Mouse (Mus musculus): ENCODE measurements around the gene Selenos.
"Not testable (repeated sequence)": the region's sequence is repeated elsewhere in the genome, so short reads cannot be mapped to it uniquely, and the experiment has no call there.

Gene Selenos

GRCm38 (mm10) chr7:66079364-66080230, at the start of gene Selenos:
Selenos (plus strand) TSS chr7:66079649.
- no peak for DNase-seq (ENCODE audit: extremely low read depth, low read depth, low spot score)

GRCm38 (mm10) chr7:66036809-66037208, 42.6 kb upstream of the Selenos start:
- DNase-seq (ENCODE audit: extremely low read depth, low read depth, low spot score): no peak

GRCm38 (mm10) chr7:66038261-66038660, 41.2 kb upstream of the Selenos start:
- DNase-seq (ENCODE audit: extremely low read depth, low read depth, low spot score): no peak

GRCm38 (mm10) chr7:66038730-66039129, 40.7 kb upstream of the Selenos start:
- DNase-seq (ENCODE audit: extremely low read depth, low read depth, low spot score): no peak

GRCm38 (mm10) chr7:66040026-66040814, 39.2 kb upstream of the Selenos start:
- DNase-seq (ENCODE audit: extremely low read depth, low read depth, low spot score): no peak

- DNase-seq (ENCODE audit: extremely low read depth, low read depth, low spot score): no peak
Observed at GRCm38 (mm10) chr7:66043552-66044459, 35.6 kb upstream of the Selenos start, which contains the start of gene Gm45213. Gm45213 (plus strand) TSS chr7:66043602.

GRCm38 (mm10) chr7:66044617-66045016, 34.8 kb upstream of the Selenos start:
- no peak for DNase-seq (ENCODE audit: extremely low read depth, low read depth, low spot score)

GRCm38 (mm10) chr7:66046921-66047918, 32.2 kb upstream of the Selenos start:
- DNase-seq (ENCODE audit: extremely low read depth, low read depth, low spot score): no peak

GRCm38 (mm10) chr7:66047975-66048374, 31.5 kb upstream of the Selenos start:
- DNase-seq (ENCODE audit: extremely low read depth, low read depth, low spot score): no peak

GRCm38 (mm10) chr7:66048446-66049230, 30.8 kb upstream of the Selenos start:
- no peak for DNase-seq (ENCODE audit: extremely low read depth, low read depth, low spot score)

GRCm38 (mm10) chr7:66053946-66054483, 25.4 kb upstream of the Selenos start:
- DNase-seq (ENCODE audit: extremely low read depth, low read depth, low spot score): no peak

GRCm38 (mm10) chr7:66055356-66055755, 24.1 kb upstream of the Selenos start:
- not testable (repeated sequence) for DNase-seq (ENCODE audit: extremely low read depth, low read depth, low spot score)

- no peak for DNase-seq (ENCODE audit: extremely low read depth, low read depth, low spot score)
Observed at GRCm38 (mm10) chr7:66058703-66059102, 20.7 kb upstream of the Selenos start, which contains the start of gene Snrpa1. Snrpa1 (plus strand) TSS chr7:66059003.

GRCm38 (mm10) chr7:66060066-66060956, 19.1 kb upstream of the Selenos start:
- DNase-seq (ENCODE audit: extremely low read depth, low read depth, low spot score): no peak

GRCm38 (mm10) chr7:66061057-66061456, 18.4 kb upstream of the Selenos start:
- no peak for DNase-seq (ENCODE audit: extremely low read depth, low read depth, low spot score)

- no peak for DNase-seq (ENCODE audit: extremely low read depth, low read depth, low spot score)
Observed at GRCm38 (mm10) chr7:66076411-66076810, 3.0 kb upstream of the Selenos start.

GRCm38 (mm10) chr7:66080231-66080613, 773 bp downstream of the Selenos start:
- no peak for DNase-seq (ENCODE audit: extremely low read depth, low read depth, low spot score)

All from fat pad, adult 2 months (tissue).